Mouse (Mus musculus): ENCODE results near the gene Efcab11. TPM values are rescaled to one million over a fixed set of nuclear protein-coding genes. Genes with fewer than 3 reads are reported as not detected.

Efcab11 gene
- polyA plus RNA-seq, 1 experiment from 2014 or later = 11.8 TPM

- Histone ChIP-seq H3K9me3 (replicated peaks) (peaks cover 10% of the 10 kb centered on the region; the same call in 1 of the 2 replicates), H3K27ac (ENCODE audit: poor library complexity, severe bottlenecking) (no peak overlapping the region), H3K4me3 (no peak overlapping the region), H3K9ac (no peak overlapping the region), H3K4me2 (no peak overlapping the region), H3K36me3 (no peaks in the 10 kb centered on the region), H3K27me3 (replicated peaks) (no peaks in the 10 kb centered on the region), H3K4me1 (replicated peaks) (peaks cover 14% of the 10 kb centered on the region)
- ATAC-seq (ENCODE audit: insufficient number of reproducible peaks, low FRiP score) = no peak
- 76% methylated on average over 2 of the region's 2 CpGs for WGBS
Measured at GRCm38 (mm10) chr12:99795921-99796320, 88.3 kb downstream of the Efcab11 start.

GRCm38 (mm10) chr12:99794792-99795620 is 89.2 kb downstream of the Efcab11 start:
- H3K9me3 ChIP-seq (replicated peaks) = peaks cover 10% of the 10 kb centered on the region; the same call in 1 of the 2 replicates
- no peaks in the 10 kb centered on the region for H3K36me3 ChIP-seq
- no peak overlapping the region for H3K27ac ChIP-seq (ENCODE audit: poor library complexity, severe bottlenecking)
- WGBS = 69% methylated on average over 7 of the region's 7 CpGs
- no peak for ATAC-seq (ENCODE audit: insufficient number of reproducible peaks, low FRiP score)
- no peak overlapping the region for H3K9ac ChIP-seq
- no peak overlapping the region for H3K4me2 ChIP-seq
- peaks cover 14% of the 10 kb centered on the region for H3K4me1 ChIP-seq (replicated peaks)
- no peaks in the 10 kb centered on the region for H3K27me3 ChIP-seq (replicated peaks)
- H3K4me3 ChIP-seq = no peak overlapping the region

GRCm38 (mm10) chr12:99794158-99794515 is 90.1 kb downstream of the Efcab11 start:
- no peak overlapping the region for H3K27ac ChIP-seq (ENCODE audit: poor library complexity, severe bottlenecking)
- H3K4me1 ChIP-seq (replicated peaks) = peaks cover 14% of the 10 kb centered on the region
- no peak overlapping the region for H3K4me2 ChIP-seq
- no peak overlapping the region for H3K4me3 ChIP-seq
- peaks cover 10% of the 10 kb centered on the region; the same call in 1 of the 2 replicates for H3K9me3 ChIP-seq (replicated peaks)
- WGBS = 65% methylated on average over 4 of the region's 4 CpGs
- no peak overlapping the region for H3K9ac ChIP-seq
- no peaks in the 10 kb centered on the region for H3K27me3 ChIP-seq (replicated peaks)
- H3K36me3 ChIP-seq = no peaks in the 10 kb centered on the region
- ATAC-seq (ENCODE audit: insufficient number of reproducible peaks, low FRiP score) = no peak

- ATAC-seq (ENCODE audit: insufficient number of reproducible peaks, low FRiP score) = 0 out of 2 replicates have a peak, but pooled peaks have one; percentile 33
- Histone ChIP-seq H3K9ac (no peak overlapping the region), H3K4me2 (no peak overlapping the region), H3K4me1 (replicated peaks) (peaks cover 14% of the 10 kb centered on the region), H3K4me3 (no peak overlapping the region), H3K9me3 (replicated peaks) (peaks cover 7% of the 10 kb centered on the region; the same call in 1 of the 2 replicates), H3K27ac (ENCODE audit: poor library complexity, severe bottlenecking) (no peak overlapping the region), H3K27me3 (replicated peaks) (no peaks in the 10 kb centered on the region), H3K36me3 (no peaks in the 10 kb centered on the region)
- 54% methylated on average over 10 of the region's 10 CpGs for whole genome bisulfite sequencing
Measured at GRCm38 (mm10) chr12:99793465-99794157, 90.6 kb downstream of the Efcab11 start.

GRCm38 (mm10) chr12:99789283-99789960 is 94.8 kb downstream of the Efcab11 start:
- Histone ChIP-seq H3K9me3 (replicated peaks) (peaks cover 7% of the 10 kb centered on the region; the same call in 1 of the 2 replicates), H3K4me1 (replicated peaks) (peaks cover 14% of the 10 kb centered on the region), H3K4me2 (no peak overlapping the region), H3K27me3 (replicated peaks) (no peaks in the 10 kb centered on the region), H3K36me3 (no peaks in the 10 kb centered on the region), H3K4me3 (no peak overlapping the region), H3K9ac (no peak overlapping the region), H3K27ac (ENCODE audit: poor library complexity, severe bottlenecking) (no peak overlapping the region)
- ATAC-seq (ENCODE audit: insufficient number of reproducible peaks, low FRiP score) = no peak
- 55% methylated on average over 5 of the region's 5 CpGs for WGBS

- H3K9me3 ChIP-seq (replicated peaks) = no peaks in the 10 kb centered on the region
- H3K4me3 ChIP-seq = no peak overlapping the region
- H3K36me3 ChIP-seq = no peaks in the 10 kb centered on the region
- ATAC-seq (ENCODE audit: insufficient number of reproducible peaks, low FRiP score) = no peak
- H3K4me2 ChIP-seq = no peak overlapping the region
- H3K27ac ChIP-seq (ENCODE audit: poor library complexity, severe bottlenecking) = no peak overlapping the region
- H3K4me1 ChIP-seq (replicated peaks) = peaks cover 14% of the 10 kb centered on the region
- 86% methylated on average over 5 of the region's 5 CpGs for WGBS
- no peak overlapping the region for H3K9ac ChIP-seq
- no peaks in the 10 kb centered on the region for H3K27me3 ChIP-seq (replicated peaks)
Measured at GRCm38 (mm10) chr12:99781774-99782173, 102.5 kb downstream of the Efcab11 start.

GRCm38 (mm10) chr12:99780396-99780795 is 103.8 kb downstream of the Efcab11 start:
- ATAC-seq (ENCODE audit: insufficient number of reproducible peaks, low FRiP score) = no peak
- Histone ChIP-seq H3K4me2 (no peak overlapping the region), H3K4me3 (no peak overlapping the region), H3K9ac (no peak overlapping the region), H3K9me3 (replicated peaks) (no peaks in the 10 kb centered on the region), H3K4me1 (replicated peaks) (peaks cover 22% of the 10 kb centered on the region), H3K27ac (ENCODE audit: poor library complexity, severe bottlenecking) (no peak overlapping the region), H3K27me3 (replicated peaks) (no peaks in the 10 kb centered on the region), H3K36me3 (no peaks in the 10 kb centered on the region)
- 65% methylated on average over 3 of the region's 3 CpGs for whole genome bisulfite sequencing

GRCm38 (mm10) chr12:99779908-99780307 is 104.3 kb downstream of the Efcab11 start:
- ATAC-seq (ENCODE audit: insufficient number of reproducible peaks, low FRiP score) = no peak
- H3K4me1 ChIP-seq (replicated peaks) = peaks cover 22% of the 10 kb centered on the region
- 77% methylated on average over 7 of the region's 7 CpGs for WGBS

GRCm38 (mm10) chr12:99776497-99777139 is 107.6 kb downstream of the Efcab11 start:
- H3K9ac ChIP-seq = no peak overlapping the region
- H3K4me3 ChIP-seq = no peak overlapping the region
- peak overlapping the region; percentile 28; the same call in 1 of the 2 replicates for H3K4me2 ChIP-seq
- H3K4me1 ChIP-seq (replicated peaks) = peaks cover 16% of the 10 kb centered on the region
- no peak overlapping the region for H3K27ac ChIP-seq (ENCODE audit: poor library complexity, severe bottlenecking)
- no peaks in the 10 kb centered on the region for H3K36me3 ChIP-seq
- no peak for ATAC-seq (ENCODE audit: insufficient number of reproducible peaks, low FRiP score)
- no peaks in the 10 kb centered on the region for H3K9me3 ChIP-seq (replicated peaks)
- 41% methylated on average over 8 of the region's 8 CpGs for WGBS
- no peaks in the 10 kb centered on the region for H3K27me3 ChIP-seq (replicated peaks)

More at GRCm38 (mm10) chr12:99779908-99780307, 104.3 kb downstream of the Efcab11 start:
- no peak overlapping the region for H3K4me3 ChIP-seq
- no peaks in the 10 kb centered on the region for H3K27me3 ChIP-seq (replicated peaks)
- H3K36me3 ChIP-seq = no peaks in the 10 kb centered on the region
- no peak overlapping the region for H3K4me2 ChIP-seq
- H3K9me3 ChIP-seq (replicated peaks) = no peaks in the 10 kb centered on the region
- no peak overlapping the region for H3K9ac ChIP-seq
- H3K27ac ChIP-seq (ENCODE audit: poor library complexity, severe bottlenecking) = no peak overlapping the region

GRCm38 (mm10) chr12:99774864-99775263 is 109.4 kb downstream of the Efcab11 start:
- no peak overlapping the region for H3K9ac ChIP-seq
- no peak overlapping the region for H3K4me3 ChIP-seq
- no peak overlapping the region for H3K4me2 ChIP-seq
- H3K36me3 ChIP-seq = no peaks in the 10 kb centered on the region
- peaks cover 16% of the 10 kb centered on the region for H3K4me1 ChIP-seq (replicated peaks)
- no peaks in the 10 kb centered on the region for H3K9me3 ChIP-seq (replicated peaks)
- H3K27me3 ChIP-seq (replicated peaks) = no peaks in the 10 kb centered on the region
- H3K27ac ChIP-seq (ENCODE audit: poor library complexity, severe bottlenecking) = no peak overlapping the region
- ATAC-seq (ENCODE audit: insufficient number of reproducible peaks, low FRiP score) = no peak
- WGBS = 84% methylated on average over 2 of the region's 2 CpGs
